Mouse (Mus musculus): Measurements from ENCODE around the gene Shisa2. TPM values are rescaled to one million over a fixed set of nuclear protein-coding genes. Genes with fewer than 3 reads are reported as not detected.
"Not testable (repeated sequence)": the region's sequence is repeated elsewhere in the genome, so short reads cannot be mapped to it uniquely, and the experiment has no call there.

Shisa2 gene
- polyA plus RNA-seq, 1 experiment from 2014 or later, result 17.1 TPM

DNA sequence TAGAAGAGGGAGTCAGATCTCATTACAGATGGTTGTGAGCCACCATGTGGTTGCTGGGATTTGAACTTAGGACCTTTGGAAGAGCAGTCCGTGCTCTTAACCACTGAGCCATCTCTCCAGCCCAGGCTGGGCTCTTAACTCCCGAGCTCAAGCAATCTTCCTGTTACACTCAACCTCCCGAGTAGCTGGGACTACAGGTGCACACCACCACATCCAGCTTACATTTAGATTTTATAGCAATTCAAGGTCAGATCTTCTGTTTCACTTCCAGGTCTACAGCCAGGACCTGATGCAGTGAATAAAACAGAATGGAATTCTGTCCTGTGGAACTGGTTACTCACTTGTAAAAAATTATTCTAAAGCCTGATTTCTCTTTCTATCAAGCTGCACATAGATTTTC lies 11.0 kb upstream of the Shisa2 start:
- WGBS, result 78% methylated on average over 3 of the region's 3 CpGs
- not testable (repeated sequence) for H3K4me1 ChIP-seq (replicated peaks); H3K9me3 ChIP-seq; DNase-seq (ENCODE audit: low spot score); H3K27ac ChIP-seq; H3K4me3 ChIP-seq; H3K27me3 ChIP-seq (ENCODE audit: insufficient read depth, poor library complexity, severe bottlenecking); H3K36me3 ChIP-seq

DNA sequence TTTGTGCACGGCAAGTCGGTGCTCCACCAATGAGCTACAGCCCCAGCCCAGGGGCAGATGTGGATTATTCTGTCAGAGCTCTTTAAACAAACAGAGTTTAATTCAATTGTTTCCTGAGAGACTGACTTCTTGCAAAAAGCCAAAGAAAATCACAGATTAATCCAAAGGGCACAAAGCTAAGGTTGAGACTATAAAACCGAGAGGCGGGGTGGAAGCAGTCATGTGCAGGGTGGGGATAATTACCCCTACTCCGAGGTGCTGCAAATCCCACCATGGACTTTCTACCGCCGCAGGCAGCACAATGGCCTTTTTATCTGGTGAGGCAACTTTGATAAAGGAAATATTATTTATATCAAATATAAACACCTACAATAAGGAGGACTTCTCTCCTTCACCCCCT lies 8.3 kb upstream of the Shisa2 start:
- H3K27ac ChIP-seq, result no peak overlapping the region
- H3K27me3 ChIP-seq (ENCODE audit: insufficient read depth, poor library complexity, severe bottlenecking), result peaks cover 9% of the 10 kb centered on the region
- no peak overlapping the region for H3K4me3 ChIP-seq
- 80% methylated on average over 7 of the region's 7 CpGs for WGBS
- H3K9me3 ChIP-seq, result no peaks in the 10 kb centered on the region
- no peaks in the 10 kb centered on the region for H3K36me3 ChIP-seq
- H3K4me1 ChIP-seq (replicated peaks), result no peaks in the 10 kb centered on the region
- DNase-seq (ENCODE audit: low spot score), result no peak

DNA sequence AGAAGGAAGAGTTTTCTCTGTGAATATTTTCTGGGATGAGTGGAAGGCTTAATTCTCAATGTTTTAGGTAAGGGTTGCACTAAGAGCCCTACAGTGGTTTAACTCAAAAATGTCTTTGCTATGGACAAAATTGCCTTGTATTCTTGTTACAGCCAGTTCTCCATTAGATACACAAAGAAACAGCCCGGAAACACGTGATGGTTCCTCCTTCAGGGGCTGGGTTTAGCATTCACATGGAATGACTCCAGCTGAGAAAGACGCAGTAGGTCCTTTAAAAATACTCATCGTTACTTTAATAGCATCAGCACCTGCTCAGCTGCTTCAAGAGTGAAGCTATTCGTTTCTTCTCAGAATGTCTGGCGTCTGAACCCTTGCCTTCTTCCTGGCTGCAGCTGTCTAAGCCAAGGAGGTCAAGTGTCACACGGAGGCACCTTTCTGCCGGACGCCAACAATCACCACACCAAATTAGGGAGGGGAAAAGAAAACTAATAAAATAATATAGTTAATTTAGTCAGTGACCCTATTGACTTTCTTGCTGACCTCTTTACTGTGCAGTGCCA lies 702 bp upstream of the Shisa2 start:
- WGBS, result 31% methylated on average over 9 of the region's 9 CpGs
- Histone ChIP-seq H3K27me3 (ENCODE audit: insufficient read depth, poor library complexity, severe bottlenecking) (peaks cover 69% of the 10 kb centered on the region), H3K4me1 (replicated peaks) (peaks cover 39% of the 10 kb centered on the region), H3K36me3 (no peaks in the 10 kb centered on the region), H3K27ac (no peak overlapping the region), H3K4me3 (0 out of 2 replicates have a peak overlapping the region, but pooled peaks have one; percentile 72), H3K9me3 (no peaks in the 10 kb centered on the region)
- DNase-seq (ENCODE audit: low spot score), result no peak

DNA sequence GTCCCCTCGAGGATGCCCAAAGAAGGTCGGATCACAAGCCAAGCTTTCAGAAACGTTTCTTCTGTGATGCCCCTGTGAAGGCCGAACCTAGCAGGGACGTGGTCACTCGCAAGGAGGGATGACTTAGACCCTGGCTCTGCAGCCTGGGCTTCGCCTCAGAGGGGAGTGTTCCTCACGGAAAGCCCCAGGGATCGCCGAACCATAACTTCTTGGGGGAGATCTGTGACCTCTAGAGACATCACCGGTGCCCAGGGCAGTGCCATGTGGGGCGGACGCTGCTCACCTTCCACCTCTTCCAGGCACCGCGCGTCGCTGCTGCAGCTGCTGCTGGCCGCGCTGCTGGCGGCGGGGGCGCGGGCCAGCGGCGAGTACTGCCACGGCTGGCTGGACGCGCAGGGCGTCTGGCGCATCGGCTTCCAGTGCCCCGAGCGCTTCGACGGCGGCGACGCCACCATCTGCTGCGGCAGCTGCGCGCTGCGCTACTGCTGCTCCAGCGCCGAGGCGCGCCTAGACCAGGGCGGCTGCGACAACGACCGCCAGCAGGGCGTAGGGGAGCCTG lies 777 bp downstream of the Shisa2 start:
- H3K27me3 ChIP-seq (ENCODE audit: insufficient read depth, poor library complexity, severe bottlenecking), result peaks cover 78% of the 10 kb centered on the region
- DNase-seq (ENCODE audit: low spot score), result peak; percentile 77
- H3K36me3 ChIP-seq, result peaks cover 9% of the 10 kb centered on the region
- H3K4me3 ChIP-seq, result peak overlapping the region; percentile 72
- peak overlapping the region; percentile 87 for H3K27ac ChIP-seq
- no peaks in the 10 kb centered on the region for H3K9me3 ChIP-seq
- peaks cover 42% of the 10 kb centered on the region for H3K4me1 ChIP-seq (replicated peaks)
- under 1% methylated on average over 51 of the region's 51 CpGs for WGBS

DNA sequence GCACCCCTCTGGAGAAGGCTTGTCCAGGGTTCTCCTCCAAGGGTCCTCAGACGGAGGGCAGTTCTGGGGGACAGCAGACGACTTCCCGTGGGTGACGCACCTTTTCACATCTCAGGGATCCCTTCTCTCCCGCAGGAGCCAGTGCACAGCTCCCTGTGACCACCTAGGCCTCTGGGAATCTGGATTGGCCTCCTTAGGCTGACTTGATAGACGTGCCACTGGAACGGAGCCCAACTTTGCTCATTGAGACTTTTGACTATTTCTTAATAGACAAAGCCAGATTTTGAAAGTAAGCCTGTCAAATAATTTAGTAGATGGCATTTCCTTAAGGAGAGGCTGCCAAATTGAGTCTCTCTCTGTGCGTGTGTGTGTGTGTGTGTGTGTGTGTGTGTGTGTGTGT lies 1.6 kb downstream of the Shisa2 start:
- Histone ChIP-seq H3K4me1 (replicated peaks) (peaks cover 42% of the 10 kb centered on the region), H3K27me3 (ENCODE audit: insufficient read depth, poor library complexity, severe bottlenecking) (peaks cover 74% of the 10 kb centered on the region), H3K27ac (peak overlapping the region; percentile 87; the same call in 1 of the 2 replicates), H3K4me3 (peak overlapping the region; percentile 72), H3K9me3 (no peaks in the 10 kb centered on the region), H3K36me3 (peaks cover 9% of the 10 kb centered on the region)
- WGBS, result 34% methylated on average over 8 of the region's 8 CpGs
- no peak for DNase-seq (ENCODE audit: low spot score)

DNA sequence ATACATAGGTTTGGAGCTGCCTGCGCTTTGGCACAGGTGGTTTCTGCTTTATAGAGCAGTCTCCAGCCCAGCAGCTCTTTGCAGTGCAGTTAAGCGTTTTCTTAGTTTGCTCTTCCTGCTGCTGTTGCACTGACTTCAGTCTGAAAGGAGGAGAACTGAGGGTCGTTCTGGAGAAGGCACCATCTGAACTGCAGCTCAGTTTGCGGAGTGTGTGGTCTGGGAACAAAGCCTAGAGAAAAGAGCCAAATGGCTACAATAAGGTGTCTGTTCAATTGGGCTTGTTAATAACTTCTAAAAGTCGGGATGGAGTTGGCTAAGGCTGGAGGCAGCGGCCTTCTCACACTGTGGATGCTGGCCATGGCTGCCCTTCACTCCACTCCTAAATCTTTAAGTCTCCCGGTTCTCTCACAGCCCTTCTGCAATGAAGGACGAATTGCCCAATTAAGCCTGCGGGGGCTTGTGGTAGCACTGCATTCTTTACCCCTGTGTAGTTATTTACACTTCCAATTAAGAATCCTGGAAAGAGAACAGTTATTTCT lies 2.1 kb downstream of the Shisa2 start:
- Histone ChIP-seq H3K27ac (0 out of 2 replicates have a peak overlapping the region, but pooled peaks have one; percentile 24), H3K27me3 (ENCODE audit: insufficient read depth, poor library complexity, severe bottlenecking) (peaks cover 69% of the 10 kb centered on the region), H3K4me1 (replicated peaks) (peaks cover 42% of the 10 kb centered on the region), H3K36me3 (peaks cover 9% of the 10 kb centered on the region), H3K9me3 (no peaks in the 10 kb centered on the region), H3K4me3 (peak overlapping the region; percentile 72)
- 40% methylated on average over 9 of the region's 9 CpGs for WGBS
- no peak for DNase-seq (ENCODE audit: low spot score)

DNA sequence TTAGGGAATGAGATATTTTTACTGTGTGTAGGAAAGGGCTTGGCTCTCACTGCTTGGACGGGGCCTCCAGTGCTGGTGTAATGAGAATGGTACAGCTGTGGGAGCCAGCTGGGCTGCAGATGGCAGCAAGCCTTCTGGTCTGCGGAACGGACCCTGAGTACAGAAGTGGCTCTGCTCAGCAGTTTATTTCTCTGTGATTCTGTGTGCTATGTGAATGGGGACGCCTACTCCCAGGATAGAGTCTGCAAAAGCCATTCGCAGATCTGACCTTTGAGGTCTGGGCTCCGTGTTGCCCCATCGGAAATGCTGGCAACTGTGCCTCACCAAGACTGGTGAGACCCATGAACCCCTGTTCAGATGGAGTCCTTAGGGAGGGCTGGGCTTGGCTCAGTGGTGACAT lies 2.7 kb downstream of the Shisa2 start:
- peaks cover 42% of the 10 kb centered on the region for H3K4me1 ChIP-seq (replicated peaks)
- H3K27me3 ChIP-seq (ENCODE audit: insufficient read depth, poor library complexity, severe bottlenecking), result peaks cover 63% of the 10 kb centered on the region
- DNase-seq (ENCODE audit: low spot score), result peak; percentile 38
- H3K4me3 ChIP-seq, result peak overlapping the region; percentile 72
- no peaks in the 10 kb centered on the region for H3K9me3 ChIP-seq
- WGBS, result 50% methylated on average over 7 of the region's 7 CpGs
- H3K27ac ChIP-seq, result no peak overlapping the region
- peaks cover 9% of the 10 kb centered on the region for H3K36me3 ChIP-seq

DNA sequence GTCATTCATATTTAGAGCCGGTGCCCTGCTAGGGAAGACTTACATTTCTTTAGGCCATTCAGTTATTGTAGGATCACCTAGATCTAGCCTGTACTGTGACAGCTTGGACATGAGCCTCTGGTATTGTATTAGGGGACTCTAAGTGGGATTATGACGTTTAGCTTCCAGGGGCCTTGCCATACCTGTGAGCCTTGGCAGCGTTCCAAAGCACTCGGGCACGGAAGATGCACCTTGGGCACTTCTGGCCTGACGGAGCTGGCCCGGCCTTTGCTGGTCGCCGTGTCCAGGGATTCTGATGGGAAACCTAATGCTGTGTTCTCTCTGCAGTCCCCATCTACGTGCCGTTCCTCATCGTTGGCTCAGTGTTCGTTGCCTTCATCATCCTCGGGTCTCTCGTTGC lies 4.2 kb downstream of the Shisa2 start:
- Histone ChIP-seq H3K4me3 (no peak overlapping the region), H3K4me1 (replicated peaks) (peaks cover 42% of the 10 kb centered on the region)
- 93% methylated on average over 15 of the region's 15 CpGs for WGBS

DNA sequence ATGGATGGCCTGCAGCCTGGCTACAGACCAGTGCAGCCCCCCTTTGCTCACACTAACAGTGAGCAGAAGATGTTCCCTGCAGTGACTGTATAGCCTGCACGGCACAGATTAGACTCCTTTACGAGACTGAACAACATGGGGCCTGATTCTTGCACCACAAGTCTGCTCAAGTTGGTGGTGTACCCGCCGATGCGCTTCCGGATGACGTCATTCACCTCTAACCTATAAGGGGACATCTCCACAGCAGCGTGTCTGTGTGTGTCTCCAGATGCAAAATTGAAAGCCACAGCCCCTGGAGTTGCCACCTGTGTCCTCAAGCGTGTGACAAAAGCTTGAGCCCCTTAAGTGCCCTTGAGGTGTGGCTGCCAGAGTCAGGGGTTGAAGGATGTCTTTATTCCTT lies 5.0 kb downstream of the Shisa2 start:
- peaks cover 9% of the 10 kb centered on the region for H3K36me3 ChIP-seq
- H3K9me3 ChIP-seq, result no peaks in the 10 kb centered on the region
- H3K27ac ChIP-seq, result no peak overlapping the region
- WGBS, result 90% methylated on average over 9 of the region's 9 CpGs
- DNase-seq (ENCODE audit: low spot score), result no peak
- peaks cover 50% of the 10 kb centered on the region for H3K27me3 ChIP-seq (ENCODE audit: insufficient read depth, poor library complexity, severe bottlenecking)
- peaks cover 34% of the 10 kb centered on the region for H3K4me1 ChIP-seq (replicated peaks)
- no peak overlapping the region for H3K4me3 ChIP-seq

More for the DNA sequence above, 4.2 kb downstream of the Shisa2 start:
- H3K27me3 ChIP-seq (ENCODE audit: insufficient read depth, poor library complexity, severe bottlenecking), result peaks cover 57% of the 10 kb centered on the region
- DNase-seq (ENCODE audit: low spot score), result no peak
- no peak overlapping the region for H3K27ac ChIP-seq
- peaks cover 9% of the 10 kb centered on the region for H3K36me3 ChIP-seq
- no peaks in the 10 kb centered on the region for H3K9me3 ChIP-seq

DNA sequence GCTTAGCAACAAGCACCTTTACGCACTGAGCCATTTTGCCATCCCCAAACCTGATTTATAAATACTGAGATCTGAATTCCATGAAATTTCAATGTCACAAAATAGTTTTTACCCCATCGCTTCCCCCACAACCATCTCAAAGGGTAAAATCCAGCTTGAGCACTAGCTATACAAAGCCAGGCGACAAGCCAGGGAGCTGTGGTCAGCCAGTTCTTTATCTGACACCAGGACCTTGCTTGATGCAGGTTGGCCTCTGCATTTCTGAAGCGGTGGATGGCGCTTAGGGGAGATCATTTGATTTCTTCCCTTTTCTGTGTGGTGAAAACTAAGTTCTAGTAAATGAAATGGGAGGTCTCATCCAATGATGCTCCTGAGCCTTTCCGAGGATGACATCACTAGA lies 7.0 kb downstream of the Shisa2 start:
- Histone ChIP-seq H3K36me3 (peaks cover 9% of the 10 kb centered on the region), H3K27ac (no peak overlapping the region), H3K27me3 (ENCODE audit: insufficient read depth, poor library complexity, severe bottlenecking) (peaks cover 30% of the 10 kb centered on the region), H3K4me1 (replicated peaks) (peaks cover 14% of the 10 kb centered on the region), H3K4me3 (no peak overlapping the region), H3K9me3 (no peaks in the 10 kb centered on the region)
- 92% methylated on average over 6 of the region's 6 CpGs for WGBS
- DNase-seq (ENCODE audit: low spot score), result no peak

DNA sequence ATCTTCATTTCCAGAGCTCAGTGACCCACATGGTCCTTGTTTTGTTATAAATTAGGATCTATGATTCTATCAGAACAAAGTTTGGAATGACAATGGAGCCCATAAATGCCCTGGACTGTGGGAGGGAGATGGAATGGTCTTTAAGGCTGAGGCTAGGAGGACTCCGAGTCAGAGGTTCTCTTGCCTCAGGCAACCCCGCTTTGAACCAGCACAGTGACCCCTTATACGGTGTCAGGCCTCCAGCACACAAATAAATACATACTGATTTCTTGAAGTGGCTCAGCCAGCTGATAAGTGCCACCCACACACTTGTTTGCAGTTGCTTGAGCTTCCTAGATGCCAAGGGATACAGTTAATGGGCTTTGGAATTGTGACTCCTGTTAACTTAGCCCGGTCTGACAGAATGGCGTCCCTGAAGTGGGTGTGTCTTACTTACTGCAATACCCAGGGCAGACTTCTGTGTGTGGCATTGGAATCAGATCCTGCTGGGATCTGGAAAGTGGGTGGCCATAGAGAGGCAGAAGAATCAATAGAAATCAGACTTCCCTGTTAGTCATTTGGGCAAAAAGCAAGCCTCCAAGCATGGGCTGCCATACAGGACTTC lies 8.3 kb downstream of the Shisa2 start:
- WGBS, result 87% methylated on average over 5 of the region's 5 CpGs
- peaks cover 9% of the 10 kb centered on the region for H3K36me3 ChIP-seq
- no peak overlapping the region for H3K27ac ChIP-seq
- peaks cover 18% of the 10 kb centered on the region for H3K27me3 ChIP-seq (ENCODE audit: insufficient read depth, poor library complexity, severe bottlenecking)
- H3K4me3 ChIP-seq, result no peak overlapping the region
- H3K9me3 ChIP-seq, result no peaks in the 10 kb centered on the region
- DNase-seq (ENCODE audit: low spot score), result no peak
- H3K4me1 ChIP-seq (replicated peaks), result 0 out of 2 replicates have a peak, but pooled peaks cover 3% of the 10 kb centered on the region

DNA sequence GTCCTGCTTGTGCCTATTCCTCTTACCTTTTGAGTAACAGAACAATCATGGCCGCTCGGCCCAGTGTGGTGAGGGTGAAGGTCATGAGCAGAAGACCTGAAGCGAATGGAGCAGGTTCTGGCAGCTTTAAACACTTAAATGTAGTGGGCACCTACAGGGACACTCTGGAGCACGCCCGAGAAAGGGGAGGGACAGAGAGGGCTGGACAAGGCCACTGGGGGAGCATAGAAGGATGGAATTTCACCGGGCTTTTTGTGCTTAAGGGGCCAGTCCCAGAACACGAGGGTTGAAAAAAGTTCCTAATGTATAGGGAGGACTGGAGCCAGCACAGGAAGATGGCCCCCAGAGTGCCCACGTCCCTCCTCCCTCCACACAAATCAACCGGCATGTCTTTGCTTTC lies 8.9 kb downstream of the Shisa2 start:
- no peak for DNase-seq (ENCODE audit: low spot score)
- Histone ChIP-seq H3K27ac (no peak overlapping the region), H3K4me1 (replicated peaks) (0 out of 2 replicates have a peak, but pooled peaks cover 3% of the 10 kb centered on the region), H3K9me3 (no peaks in the 10 kb centered on the region), H3K27me3 (ENCODE audit: insufficient read depth, poor library complexity, severe bottlenecking) (peaks cover 23% of the 10 kb centered on the region), H3K4me3 (no peak overlapping the region), H3K36me3 (peaks cover 9% of the 10 kb centered on the region)
- 79% methylated on average over 9 of the region's 9 CpGs for WGBS

All from hindbrain, embryonic 10.5 days (tissue).